Mouse (Mus musculus) midbrain, embryonic 14.5 days (tissue): Measurements from ENCODE around the gene Upf2. TPM values are rescaled to one million over a fixed set of nuclear protein-coding genes. Genes with fewer than 3 reads are reported as not detected.
A peak's percentile ranks its signal among the peaks of the same experiment; 100 is the strongest.
"Not testable (repeated sequence)": the region's sequence is repeated elsewhere in the genome, so short reads cannot be mapped to it uniquely, and the experiment has no call there.

Source experiments
- ATAC-seq: fragments of 200-750 bp; cut with Nextera tagmentation; 2 replicates; pipeline ENCODE4 v1.8.0; 2017; ENCODE audit warnings: moderate number of reproducible peaks, moderate library complexity; ENCODE audit not compliant: low FRiP score, low TSS enrichment
- DNase-seq: peaks from one replicate; pipeline ENCODE4 v3.0.0-alpha.2; 2015
- H3K27ac ChIP-seq: fragments of 300-500 bp; sonication (generic); replicated peaks from 2 replicates; pipeline ENCODE4 v1.5.1; 2014; ENCODE audit warnings: mild to moderate bottlenecking, low read depth, low read length, moderate library complexity
- H3K27me3 ChIP-seq: fragments of 300-500 bp; sonication (generic); 2 replicates; pipeline ENCODE4 v1.6.1; 2014; ENCODE audit warnings: low read length, control low read depth, mixed read lengths; ENCODE audit not compliant: control insufficient read depth, insufficient read depth
- H3K36me3 ChIP-seq: fragments of 300-500 bp; sonication (generic); 2 replicates; pipeline ENCODE4 v1.6.1; 2014; ENCODE audit warnings: low read length, control low read depth; ENCODE audit not compliant: control insufficient read depth, insufficient read depth
- H3K4me1 ChIP-seq: fragments of 300-500 bp; sonication (generic); 2 replicates; pipeline ENCODE4 v1.6.1; 2014; ENCODE audit warnings: mild to moderate bottlenecking, antibody characterized with exemption, low read length, control low read depth; ENCODE audit not compliant: control insufficient read depth, insufficient read depth
- H3K4me2 ChIP-seq: fragments of 300-500 bp; sonication (generic); 2 replicates; pipeline ENCODE4 v1.6.1; 2014; ENCODE audit warnings: mild to moderate bottlenecking, low read length, moderate library complexity
- H3K4me3 ChIP-seq: fragments of 300-500 bp; sonication (generic); replicated peaks from 2 replicates; pipeline ENCODE4 v1.5.1; 2014; ENCODE audit warnings: low read depth, low read length
- H3K9ac ChIP-seq: fragments of 300-500 bp; sonication (generic); replicated peaks from 2 replicates; pipeline ENCODE4 v1.6.1; 2014; ENCODE audit warnings: mild to moderate bottlenecking, low read length, moderate library complexity
- H3K9me3 ChIP-seq: fragments of 300-500 bp; sonication (generic); 2 replicates; pipeline ENCODE4 v1.6.1; 2016; ENCODE audit warnings: low read length, control low read depth, mixed read lengths; ENCODE audit not compliant: control insufficient read depth
- WGBS: fragments of 180-500 bp; shearing (Covaris S2); extraction: QIAGEN DNeasy Blood & Tissue Kit; methylation state at CpG from one replicate; pipeline ENCODE4 v1.1.7; 2014; 5-methylcytosine and 5-hydroxymethylcytosine counted together
- polyA plus RNA-seq: library from polyadenylated mRNA; unstranded; fragments of >200 nt; fragmentation: Nextera tagmentation; extraction: Ambion mirVana; gene quantifications from 2 replicates; pipeline ENCODE4 v1.2.1, GENCODE M21; 2014

Upf2 gene
- polyA plus RNA-seq, 1 experiment from 2014 or later = 12.2 TPM

DNA sequence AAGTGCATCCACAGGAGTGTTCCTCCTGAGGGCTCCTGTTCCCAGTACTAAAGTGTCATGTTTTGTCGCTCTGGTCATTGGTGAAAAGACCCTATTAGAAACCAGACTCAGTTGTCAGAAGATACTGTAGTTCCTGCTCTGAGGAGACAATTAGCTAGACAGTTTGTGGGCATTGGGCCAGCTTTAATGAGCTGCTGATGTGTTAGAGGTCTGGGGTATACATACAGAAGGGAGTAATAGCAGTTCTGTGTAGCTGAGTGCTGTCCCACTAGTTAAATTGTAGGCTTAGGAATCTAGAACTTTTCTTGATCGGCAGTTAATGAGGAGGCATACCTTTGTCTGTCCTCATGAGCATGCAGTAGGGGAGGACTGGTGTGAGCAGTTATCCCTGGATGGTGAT, 11.0 kb downstream of the Upf2 start:
- 85% methylated on average over 2 of the region's 2 CpGs for WGBS
- H3K9me3 ChIP-seq = no peaks in the 10 kb centered on the region
- H3K4me2 ChIP-seq = no peak overlapping the region
- no peak overlapping the region for H3K9ac ChIP-seq
- H3K27me3 ChIP-seq = no peaks in the 10 kb centered on the region
- ATAC-seq (no peak), DNase-seq (peak; percentile 40)
- no peak overlapping the region for H3K4me3 ChIP-seq
- no peaks in the 10 kb centered on the region for H3K4me1 ChIP-seq
- H3K36me3 ChIP-seq = peaks cover 55% of the 10 kb centered on the region
- no peak overlapping the region for H3K27ac ChIP-seq

GRCm38 (mm10) chr2:5963729-5964128, 12.5 kb downstream of the Upf2 start:
- not testable (repeated sequence) for H3K9me3 ChIP-seq, ATAC-seq, H3K27ac ChIP-seq, H3K4me3 ChIP-seq, DNase-seq, H3K9ac ChIP-seq, H3K4me2 ChIP-seq, H3K27me3 ChIP-seq, H3K4me1 ChIP-seq
- peaks cover 40% of the 10 kb centered on the region for H3K36me3 ChIP-seq
- WGBS = 88% methylated on average over 4 of the region's 4 CpGs

- Histone ChIP-seq H3K27ac (no peak overlapping the region), H3K4me3 (no peak overlapping the region), H3K36me3 (peaks cover 28% of the 10 kb centered on the region), H3K9ac (no peak overlapping the region), H3K4me1 (no peaks in the 10 kb centered on the region), H3K9me3 (no peaks in the 10 kb centered on the region), H3K4me2 (no peak overlapping the region), H3K27me3 (no peaks in the 10 kb centered on the region)
- ATAC-seq = no peak
- no peak for DNase-seq
- 96% methylated on average over 3 of the region's 3 CpGs for WGBS
Observed at GRCm38 (mm10) chr2:5965972-5966371, 14.7 kb downstream of the Upf2 start.

DNA sequence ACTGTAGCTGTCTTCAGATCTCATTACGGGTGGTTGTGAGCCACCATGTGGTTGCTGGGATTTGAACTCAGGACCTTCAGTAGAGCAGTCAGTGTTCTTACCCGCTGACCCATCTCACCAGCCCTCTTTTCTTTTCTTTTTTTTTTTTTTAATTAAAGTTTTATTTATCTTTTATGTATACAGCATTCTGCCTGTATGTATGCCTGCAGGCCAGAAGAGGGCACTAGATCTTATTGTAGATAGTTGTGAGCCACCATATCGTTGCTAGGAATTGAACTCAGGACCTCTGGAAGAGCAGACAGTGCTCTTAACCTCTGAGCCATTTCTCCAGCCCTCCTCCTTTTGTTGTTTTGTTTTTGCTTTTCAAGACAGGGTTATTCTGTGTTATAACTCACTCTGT, 19.4 kb downstream of the Upf2 start:
- H3K27me3 ChIP-seq, H3K4me3 ChIP-seq, H3K9me3 ChIP-seq, H3K27ac ChIP-seq, H3K4me2 ChIP-seq, DNase-seq, H3K4me1 ChIP-seq, H3K9ac ChIP-seq, ATAC-seq: not testable (repeated sequence)
- WGBS = 97% methylated on average over 3 of the region's 3 CpGs
- peaks cover 22% of the 10 kb centered on the region for H3K36me3 ChIP-seq

DNA sequence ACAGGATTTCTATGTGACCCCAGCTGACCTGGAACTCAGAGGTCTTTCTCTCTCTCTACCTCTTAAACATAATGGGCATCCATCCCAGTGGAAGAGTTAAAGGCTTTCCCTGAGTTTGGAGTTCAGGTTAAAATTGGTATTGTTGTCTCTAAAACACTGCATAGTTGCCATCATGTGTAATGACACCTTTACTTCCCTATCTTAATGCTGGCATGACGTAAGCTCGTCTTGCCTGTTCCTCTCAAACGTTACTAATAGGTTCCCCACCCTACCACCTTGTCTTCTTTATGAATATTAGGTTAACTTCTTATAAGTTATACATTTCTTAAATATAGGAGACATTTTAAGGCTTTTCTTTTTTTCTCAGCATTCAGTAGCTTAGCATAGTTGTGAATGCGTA, 26.3 kb downstream of the Upf2 start:
- 96% methylated on average over 4 of the region's 4 CpGs for whole genome bisulfite sequencing
- Histone ChIP-seq H3K9me3 (no peaks in the 10 kb centered on the region), H3K9ac (no peak overlapping the region), H3K27me3 (no peaks in the 10 kb centered on the region), H3K27ac (no peak overlapping the region), H3K4me2 (no peak overlapping the region), H3K4me3 (no peak overlapping the region), H3K4me1 (no peaks in the 10 kb centered on the region), H3K36me3 (peaks cover 34% of the 10 kb centered on the region)
- ATAC-seq = no peak
- no peak for DNase-seq

- DNase-seq (peak; percentile 84), ATAC-seq (no peak)
Observed at GRCm38 (mm10) chr2:5995538-5995937, 44.3 kb downstream of the Upf2 start.

GRCm38 (mm10) chr2:6003949-6004348, 52.7 kb downstream of the Upf2 start:
- Histone ChIP-seq H3K27ac (no peak overlapping the region), H3K9ac (no peak overlapping the region), H3K4me2 (no peak overlapping the region), H3K4me1 (no peaks in the 10 kb centered on the region), H3K36me3 (peaks cover 8% of the 10 kb centered on the region; the same call in 1 of the 2 replicates), H3K4me3 (no peak overlapping the region), H3K27me3 (no peaks in the 10 kb centered on the region), H3K9me3 (no peaks in the 10 kb centered on the region)
- ATAC-seq (no peak), DNase-seq (no peak)
- 95% methylated on average over 3 of the region's 3 CpGs for WGBS

More at GRCm38 (mm10) chr2:5995538-5995937, 44.3 kb downstream of the Upf2 start:
- H3K27me3 ChIP-seq = no peaks in the 10 kb centered on the region
- no peak overlapping the region for H3K4me3 ChIP-seq
- H3K4me1 ChIP-seq = no peaks in the 10 kb centered on the region
- no peak overlapping the region for H3K9ac ChIP-seq
- 27% methylated on average over 5 of the region's 5 CpGs for WGBS
- H3K4me2 ChIP-seq = no peak overlapping the region
- H3K27ac ChIP-seq = no peak overlapping the region
- H3K9me3 ChIP-seq = no peaks in the 10 kb centered on the region
- H3K36me3 ChIP-seq = peaks cover 9% of the 10 kb centered on the region; the same call in 1 of the 2 replicates

DNA sequence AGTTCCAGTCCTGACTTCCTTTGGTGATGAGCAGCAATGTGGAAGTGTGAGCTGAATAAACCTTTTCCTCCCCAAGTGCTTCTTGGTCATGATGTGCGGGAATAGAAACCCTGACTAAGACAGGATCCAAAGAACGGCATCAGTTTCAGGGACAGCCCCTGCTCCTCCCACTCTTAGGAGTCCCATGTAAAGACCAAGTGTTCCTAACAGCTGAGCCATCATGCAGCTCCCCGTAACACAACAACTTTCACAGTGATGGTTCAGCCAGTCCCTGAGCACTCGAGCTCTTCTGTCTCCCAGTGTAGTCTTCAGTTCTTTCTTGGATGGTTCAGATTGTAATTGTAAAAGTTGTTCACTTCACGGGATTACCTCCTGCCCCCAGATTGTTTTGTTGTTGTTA, 63.3 kb downstream of the Upf2 start:
- no peak for DNase-seq
- Histone ChIP-seq H3K27ac (no peak overlapping the region), H3K27me3 (no peaks in the 10 kb centered on the region), H3K36me3 (peaks cover 13% of the 10 kb centered on the region), H3K9ac (no peak overlapping the region), H3K4me2 (no peak overlapping the region), H3K4me3 (no peak overlapping the region), H3K9me3 (no peaks in the 10 kb centered on the region), H3K4me1 (no peaks in the 10 kb centered on the region)
- ATAC-seq = no peak
- 95% methylated on average over 5 of the region's 5 CpGs for WGBS

- not testable (repeated sequence) for H3K27ac ChIP-seq, H3K27me3 ChIP-seq, H3K4me3 ChIP-seq, H3K4me2 ChIP-seq, H3K9me3 ChIP-seq, H3K9ac ChIP-seq, H3K4me1 ChIP-seq, ATAC-seq, DNase-seq
- WGBS = 91% methylated on average over 6 of the region's 6 CpGs
- H3K36me3 ChIP-seq = peaks cover 18% of the 10 kb centered on the region
Observed at GRCm38 (mm10) chr2:6015182-6015581, 63.9 kb downstream of the Upf2 start.
